Mouse (Mus musculus) liver, postnatal 0 days (tissue): ENCODE measurements around the gene Nanos1.

Experiments used
- CTCF ChIP-seq: sonication (generic); IDR thresholded peaks from 2 replicates; pipeline ENCODE4 v1.5.1; 2016; ENCODE audit warnings: antibody characterized with exemption, low read depth
- EP300 ChIP-seq: IDR thresholded peaks from 2 replicates; pipeline ENCODE4 v1.6.1; 2016; ENCODE audit warnings: antibody characterized with exemption, low read depth, mild to moderate bottlenecking

DNA sequence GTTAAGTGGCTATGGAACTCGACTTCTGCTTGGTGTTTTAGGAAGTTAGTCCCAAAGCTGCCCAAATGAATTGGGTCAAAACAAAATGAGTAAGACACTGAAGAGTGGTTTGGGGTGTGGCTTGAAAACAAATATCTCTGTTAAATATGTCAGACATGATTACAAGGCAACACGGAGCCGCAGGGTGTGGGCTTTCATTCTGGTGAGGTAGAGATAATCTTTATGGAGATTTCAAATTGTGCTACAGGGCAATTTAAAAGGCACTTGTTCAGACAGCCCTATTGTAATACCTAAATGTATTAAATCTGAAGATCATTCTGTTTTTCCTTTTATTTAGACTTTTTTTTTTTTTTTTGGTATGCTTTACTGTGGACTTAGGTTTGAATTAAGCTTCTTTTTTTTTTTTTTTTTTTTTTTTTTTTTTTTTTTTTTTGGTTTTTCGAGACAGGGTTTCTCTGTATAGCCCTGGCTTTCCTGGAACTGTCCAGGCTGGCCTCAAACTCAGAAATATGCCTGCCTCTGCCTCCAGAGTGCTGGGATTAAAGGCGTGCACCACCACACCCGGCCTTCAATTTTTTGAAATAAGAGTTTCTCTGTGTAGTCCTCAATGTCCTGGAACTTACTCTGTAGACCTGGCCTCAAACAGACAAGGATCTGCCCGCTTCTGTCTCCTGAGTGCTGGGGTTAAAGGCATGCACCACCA lies 44.2 kb downstream of the Nanos1 start:
- TF ChIP-seq CTCF (no peak), EP300 (peak; percentile 94)
